Mouse (Mus musculus) spleen, adult 2 months (tissue): ENCODE measurements around the gene Arid4a.

Experiments
- CTCF ChIP-seq: fragments of 200-500 bp; IDR thresholded peaks from 2 replicates; pipeline ENCODE4 v1.5.1; 2011; ENCODE audit warnings: mild to moderate bottlenecking, inconsistent platforms; ENCODE audit not compliant: insufficient read depth, insufficient read length, insufficient replicate concordance; ENCODE audit errors: extremely low read depth
- POLR2A ChIP-seq: fragments of 200-500 bp; IDR thresholded peaks from 2 replicates; pipeline ENCODE4 v1.6.1; 2011; ENCODE audit warnings: low read depth, low read length, inconsistent platforms

GRCm38 (mm10) chr12:70999423-70999903 is 16.3 kb upstream of the Arid4a start:
- TF ChIP-seq CTCF (no peak), POLR2A (no peak)
